Mouse (Mus musculus) brain, adult 10 weeks (tissue): ENCODE data around the gene Psmd11. TPM values are rescaled to one million over a fixed set of nuclear protein-coding genes. Genes with fewer than 3 reads are reported as not detected.

Source experiments
- polyA plus RNA-seq: library from polyadenylated mRNA; stranded (reverse); fragments of 350-450 nt; fragmentation: Illumina TruSeq; extraction: RNeasy Lipid Tissue Mini Kit (QIAGEN cat#74804); gene quantifications from one replicate; pipeline ENCODE4 v1.2.3, GENCODE M21; 2015; ENCODE audit warnings: low read depth, low replicate concordance

Gene Psmd11
- 63.1 TPM for polyA plus RNA-seq

GRCm38 (mm10) chr11:80428381-80429008, at the start of gene Psmd11:
Gene Psmd11, plus strand, starts transcription at chr11:80428615.

GRCm38 (mm10) chr11:80383019-80383625, 45.3 kb upstream of the Psmd11 start, which contains the start of gene Zfp207:
Gene Zfp207, plus strand, starts transcription at chr11:80383279.

GRCm38 (mm10) chr11:80476222-80477189, 48.1 kb downstream of the Psmd11 start, which contains the start of gene Cdk5r1:
Gene Cdk5r1, plus strand, starts transcription at chr11:80477023.

Other genes with a start within 250 kb of the Psmd11 start
- 4.7 TPM for gene Rnf135, start 244.8 kb upstream of the Psmd11 start, polyA plus RNA-seq
- 76.1 TPM for gene Rhot1, start 219.6 kb upstream of the Psmd11 start, polyA plus RNA-seq
- gene Rhbdl3, start 127.7 kb upstream of the Psmd11 start, polyA plus RNA-seq: 10.2 TPM
- gene 5730455P16Rik, start 50.6 kb upstream of the Psmd11 start, polyA plus RNA-seq: 46.5 TPM
- gene Zfp207, start 45.3 kb upstream of the Psmd11 start, polyA plus RNA-seq: 148 TPM
- gene Cdk5r1, start 48.4 kb downstream of the Psmd11 start, polyA plus RNA-seq: 130 TPM